Mouse (Mus musculus) R1 (cell line): ENCODE measurements around the gene Gm14862.
A peak's percentile ranks its signal among the peaks of the same experiment; 100 is the strongest.

Experiments
- DNase-seq: peaks from one replicate; pipeline ENCODE4 v3.0.0-alpha.2; 2018; ENCODE audit warnings: low read depth, low spot score

The Gm14862 gene

DNA sequence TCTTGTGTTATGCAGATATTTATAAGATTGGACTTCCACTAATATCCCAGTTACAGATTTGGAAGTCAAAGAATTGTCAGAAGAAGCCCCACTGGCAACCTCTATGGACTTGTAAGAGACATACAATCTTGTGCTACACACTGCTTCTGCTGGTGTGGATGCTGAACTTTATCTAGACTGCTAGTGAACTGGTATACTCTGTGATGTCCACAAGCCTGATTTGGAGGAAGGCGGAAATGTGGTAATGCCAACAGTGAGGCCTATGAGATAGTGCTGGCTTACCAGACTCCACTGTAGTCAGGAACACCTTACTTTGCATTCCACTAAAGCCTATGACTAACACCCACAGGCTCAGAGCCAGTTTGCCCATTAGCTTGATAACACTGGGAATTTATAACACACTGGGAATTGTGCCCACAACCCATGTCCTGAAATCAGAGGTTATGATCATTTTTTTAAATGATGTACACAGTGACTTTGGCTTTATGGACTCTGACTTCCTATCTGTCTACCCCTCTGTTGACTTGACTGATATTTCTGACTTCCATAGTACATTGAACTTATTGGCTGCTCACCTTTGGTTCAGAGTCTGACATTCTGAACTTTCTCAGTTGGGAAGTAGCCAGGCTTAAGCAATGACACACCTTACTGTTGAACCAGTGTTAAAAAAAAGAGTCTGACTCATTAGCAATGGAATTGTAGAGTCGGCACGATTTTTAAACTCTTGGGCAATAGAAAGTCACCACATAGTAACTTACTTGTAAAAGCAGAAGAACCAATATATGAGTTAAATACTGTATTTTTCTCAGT is 34.1 kb downstream of the Gm14862 start:
- DNase-seq: no peak

DNA sequence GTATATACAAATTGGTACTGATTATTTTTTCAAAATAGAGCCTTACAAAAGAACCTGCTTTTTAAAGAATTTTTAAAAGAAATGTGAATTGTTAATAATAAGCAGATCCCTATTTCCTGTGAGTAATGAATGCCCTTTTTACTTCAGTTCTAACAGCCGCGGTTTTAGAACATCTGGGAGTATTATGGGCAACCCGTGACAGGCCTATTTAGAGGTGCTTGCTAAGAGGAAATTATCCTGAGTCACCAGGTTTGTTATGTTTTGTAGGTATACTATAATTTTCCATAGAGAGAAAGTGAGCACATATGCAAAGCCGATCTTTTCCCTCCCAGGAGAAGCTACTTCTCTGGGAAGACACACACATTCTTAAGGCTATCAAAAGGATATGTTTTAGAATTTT is 35.0 kb downstream of the Gm14862 start:
- no peak for DNase-seq

DNA sequence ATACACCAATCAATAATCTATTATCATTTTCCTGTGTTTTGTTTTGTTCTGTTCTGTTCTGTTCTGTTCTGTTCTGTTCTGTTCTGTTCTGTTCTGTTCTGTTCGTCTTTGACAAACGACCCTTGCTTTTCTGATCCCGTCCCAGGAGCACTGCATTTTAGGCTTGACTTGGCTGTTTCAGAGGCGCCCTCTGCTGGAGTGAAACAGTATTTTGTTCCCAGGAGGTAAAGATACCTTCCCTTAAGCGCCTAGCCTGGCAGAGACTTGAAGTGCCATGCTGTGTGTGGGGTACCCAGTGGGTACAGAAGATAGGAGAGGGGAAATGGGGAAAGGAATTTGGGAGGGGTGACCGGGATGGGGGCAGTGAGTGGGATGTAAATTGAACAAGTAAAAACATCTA is 35.5 kb downstream of the Gm14862 start:
- DNase-seq: peak; percentile 66

DNA sequence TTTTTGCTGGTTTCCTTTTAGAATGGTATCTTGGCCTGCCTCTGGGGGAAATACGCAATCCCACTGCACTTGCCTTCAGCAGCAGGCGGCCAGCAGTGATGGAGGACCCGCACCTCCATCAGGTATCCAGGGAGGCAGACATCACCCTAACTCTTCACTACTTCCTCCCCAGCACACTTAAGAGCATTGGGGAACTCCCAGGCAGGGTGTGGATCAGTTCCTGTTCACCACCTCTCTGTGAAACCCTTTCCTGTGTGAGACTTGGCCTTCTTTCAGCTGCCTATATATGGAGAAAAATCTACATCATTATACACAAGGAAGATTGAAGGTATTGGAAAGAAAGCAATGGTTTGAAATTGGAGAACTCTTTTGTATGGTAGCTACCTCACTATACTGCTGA is 37.1 kb downstream of the Gm14862 start:
- no peak for DNase-seq

DNA sequence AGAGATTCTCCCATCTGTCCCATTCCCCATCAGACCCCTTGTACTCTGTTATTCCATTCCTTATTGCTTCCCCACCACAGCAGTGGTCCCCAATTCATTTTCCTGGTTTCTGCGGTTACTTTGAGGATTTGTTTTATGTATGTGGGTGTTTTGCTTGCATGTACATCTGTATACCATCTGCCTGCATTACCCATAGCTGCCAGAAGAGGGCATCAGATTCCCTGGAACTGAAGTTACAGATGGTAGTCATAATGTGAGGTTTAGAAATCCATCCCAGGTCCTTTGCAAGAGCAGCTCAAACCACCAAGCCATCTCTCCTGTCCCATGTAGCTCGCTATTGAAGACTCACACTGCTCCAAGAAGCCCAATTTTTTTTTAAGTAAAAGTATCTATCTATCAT is 40.5 kb downstream of the Gm14862 start:
- peak; percentile 54 for DNase-seq

DNA sequence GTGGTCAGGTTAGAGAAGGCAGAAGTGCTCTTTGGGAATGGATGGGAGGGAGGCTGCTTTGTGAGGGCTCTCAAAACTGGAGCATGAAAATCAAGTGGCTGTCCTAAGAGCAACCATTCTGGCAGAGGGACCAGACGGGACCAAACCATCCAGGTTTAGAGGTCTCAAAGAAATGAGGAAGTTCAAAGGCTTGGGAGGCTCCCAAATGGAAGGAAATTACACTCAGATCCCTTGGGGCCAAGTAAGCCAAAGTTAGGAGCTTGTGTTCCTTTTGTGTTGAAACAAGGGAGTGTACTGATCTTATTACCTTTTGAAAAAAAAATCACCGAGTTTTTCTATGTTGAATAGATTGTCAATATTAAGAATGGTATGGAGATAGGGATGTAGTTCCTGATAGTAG is 51.6 kb downstream of the Gm14862 start:
- DNase-seq: no peak

DNA sequence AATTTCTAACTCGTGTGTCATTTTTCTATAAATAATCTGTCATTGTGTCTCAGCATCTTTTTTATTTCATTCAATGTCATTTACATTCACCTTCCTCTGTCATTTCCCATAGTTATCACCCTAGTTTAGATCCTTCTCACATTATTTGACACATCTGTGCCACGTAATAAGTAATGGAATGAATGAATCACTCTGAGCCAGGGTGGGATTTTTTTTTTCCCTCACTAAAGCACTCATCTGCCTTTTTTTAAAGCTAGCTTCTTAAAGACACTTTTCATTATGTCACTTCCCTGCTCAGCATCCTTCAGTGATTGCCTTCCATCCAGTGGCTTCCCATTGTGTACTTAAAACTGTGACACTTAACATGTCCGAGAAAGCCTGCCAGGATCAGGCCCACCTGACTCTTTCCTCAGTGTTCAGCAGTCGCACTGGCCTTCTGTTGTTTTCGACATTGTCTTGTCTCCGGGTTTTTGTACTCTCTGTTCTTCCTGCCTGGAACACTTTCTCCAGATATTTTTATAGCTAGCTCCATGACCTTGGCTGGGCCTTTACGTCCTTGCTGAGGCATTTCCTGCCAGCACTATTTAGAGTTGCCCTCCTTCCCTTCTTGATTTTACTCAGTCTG is 53.8 kb downstream of the Gm14862 start:
- no peak for DNase-seq

DNA sequence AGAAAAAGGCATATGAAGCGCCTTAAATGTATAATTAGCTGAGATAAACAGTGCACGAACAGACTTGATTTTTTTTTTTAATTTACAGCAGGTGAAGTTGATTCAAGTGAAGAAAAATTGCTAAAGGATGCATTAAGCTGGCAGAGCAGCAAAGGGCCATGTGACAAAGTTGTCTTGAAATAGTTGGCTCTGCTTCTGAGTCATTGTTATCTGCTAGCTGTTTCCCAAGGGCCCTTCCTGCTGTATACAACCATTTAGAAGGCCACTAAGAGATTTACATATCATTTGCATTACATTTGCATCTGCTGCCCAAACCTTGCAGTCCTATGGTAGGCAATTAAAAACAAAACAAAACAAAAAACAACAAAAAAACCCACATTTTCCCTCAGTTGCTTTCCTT is 54.7 kb downstream of the Gm14862 start:
- no peak for DNase-seq
